Mouse (Mus musculus): ENCODE results near the gene Lrrc29.

Gene Lrrc29

GRCm38 (mm10) chr8:105288958-105289732, 36.9 kb downstream of the Lrrc29 start:
- DNase-seq, result peak; percentile 97

- DNase-seq, result no peak
Measured at GRCm38 (mm10) chr8:105288231-105288630, 37.8 kb downstream of the Lrrc29 start.

GRCm38 (mm10) chr8:105286907-105287306, 39.2 kb downstream of the Lrrc29 start:
- no peak for DNase-seq

- no peak for DNase-seq
Measured at GRCm38 (mm10) chr8:105285514-105285913, 40.6 kb downstream of the Lrrc29 start.

- peak; percentile 55 for DNase-seq
Measured at GRCm38 (mm10) chr8:105283074-105283473, 43.0 kb downstream of the Lrrc29 start.

- no peak for DNase-seq
Measured at GRCm38 (mm10) chr8:105282239-105282638, 43.8 kb downstream of the Lrrc29 start.

GRCm38 (mm10) chr8:105281821-105282220, 44.3 kb downstream of the Lrrc29 start:
- no peak for DNase-seq

GRCm38 (mm10) chr8:105280567-105280966, 45.5 kb downstream of the Lrrc29 start:
- DNase-seq, result no peak

GRCm38 (mm10) chr8:105278911-105279334, 47.2 kb downstream of the Lrrc29 start:
- peak; percentile 42 for DNase-seq

- peak; percentile 66 for DNase-seq
Measured at GRCm38 (mm10) chr8:105276292-105277120, 49.6 kb downstream of the Lrrc29 start.

- DNase-seq, result no peak
Measured at GRCm38 (mm10) chr8:105275840-105276239, 50.2 kb downstream of the Lrrc29 start, which contains the start of gene Nol3. TSS of gene Nol3 (plus strand) at chr8:105276140.

GRCm38 (mm10) chr8:105275387-105275786, 50.7 kb downstream of the Lrrc29 start:
- no peak for DNase-seq

- no peak for DNase-seq
Measured at GRCm38 (mm10) chr8:105270916-105271186, 55.2 kb downstream of the Lrrc29 start.

- no peak for DNase-seq
Measured at GRCm38 (mm10) chr8:105270101-105270915, 55.8 kb downstream of the Lrrc29 start.

- no peak for DNase-seq
Measured at GRCm38 (mm10) chr8:105269461-105269947, 56.6 kb downstream of the Lrrc29 start, which contains the start of gene Hsf4. TSS of gene Hsf4 (plus strand) at chr8:105269801.

- DNase-seq, result no peak
Measured at GRCm38 (mm10) chr8:105269075-105269458, 57.0 kb downstream of the Lrrc29 start.

GRCm38 (mm10) chr8:105268342-105269074, 57.6 kb downstream of the Lrrc29 start:
- peak; percentile 9 for DNase-seq

- peak; percentile 46 for DNase-seq
Measured at GRCm38 (mm10) chr8:105266775-105267174, 59.3 kb downstream of the Lrrc29 start.

- DNase-seq, result peak; percentile 60
Measured at GRCm38 (mm10) chr8:105265128-105265527, 61.0 kb downstream of the Lrrc29 start.

GRCm38 (mm10) chr8:105264024-105264982, 61.8 kb downstream of the Lrrc29 start, which contains the start of the genes Tradd and Fbxl8:
TSS of gene Tradd (minus strand) at chr8:105264609.
TSS of gene Fbxl8 (plus strand) at chr8:105264648.
- peak; percentile 81 for DNase-seq
